Mouse (Mus musculus) ovary, postnatal 36 days (tissue): ENCODE results near the gene AC141477.1.

Experiments used
- DNase-seq: peaks from one replicate; pipeline ENCODE4 v3.0.0; 2022; ENCODE audit warnings: low spot score, mixed read lengths

The AC141477.1 gene

DNA sequence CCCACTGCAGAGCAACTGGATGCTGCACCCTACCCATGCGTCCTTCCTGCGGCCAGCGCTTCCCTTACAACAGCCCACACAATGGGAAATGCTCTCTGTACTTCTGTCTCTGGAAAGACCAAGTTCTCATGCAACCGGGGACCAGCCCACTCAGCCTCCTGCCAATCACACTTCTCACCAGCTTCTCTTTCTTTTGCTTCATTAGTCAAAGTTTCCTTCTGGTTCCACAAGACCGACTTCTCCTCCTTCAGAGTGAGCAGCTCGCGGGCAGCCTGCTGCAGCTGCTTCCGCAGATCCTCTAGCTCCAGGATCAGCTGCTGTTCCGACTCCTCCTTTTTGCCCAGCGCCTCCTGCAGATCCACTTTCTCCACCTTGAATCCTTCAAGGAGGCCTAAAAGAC is 31.7 kb downstream of the AC141477.1 start:
- no peak for DNase-seq

- no peak for DNase-seq
These were observed 47.6 kb downstream of the AC141477.1 start for GRCm38 (mm10) chr10:76392596-76392995.

- no peak for DNase-seq
These were observed 48.5 kb downstream of the AC141477.1 start for GRCm38 (mm10) chr10:76391786-76392185.

DNA sequence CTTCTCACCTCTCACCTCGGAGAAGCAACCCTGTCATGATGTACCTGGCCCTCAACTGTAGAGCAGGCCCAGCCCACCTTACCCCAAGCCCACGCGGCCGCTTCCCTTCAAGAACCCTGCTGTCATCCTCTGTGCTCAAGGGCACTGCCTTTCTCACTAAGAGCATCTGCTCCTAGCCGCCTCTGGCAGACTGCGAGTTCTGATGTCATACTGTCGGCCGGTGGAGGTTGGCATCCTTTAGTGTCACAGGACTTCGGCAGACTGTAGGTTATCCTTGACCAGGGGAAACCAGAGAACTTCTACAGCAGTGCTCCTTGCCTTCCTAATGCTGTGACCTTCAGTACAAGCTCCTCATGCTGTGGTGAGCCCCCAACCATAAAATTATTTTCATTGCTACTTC is 49.1 kb downstream of the AC141477.1 start:
- no peak for DNase-seq
